Mouse (Mus musculus): ENCODE data around the gene Tmpo. TPM values are rescaled to one million over a fixed set of nuclear protein-coding genes. Genes with fewer than 3 reads are reported as not detected.

The Tmpo gene
- total RNA-seq, 2 experiments from 2014 or later = 186 to 192 TPM

DNA sequence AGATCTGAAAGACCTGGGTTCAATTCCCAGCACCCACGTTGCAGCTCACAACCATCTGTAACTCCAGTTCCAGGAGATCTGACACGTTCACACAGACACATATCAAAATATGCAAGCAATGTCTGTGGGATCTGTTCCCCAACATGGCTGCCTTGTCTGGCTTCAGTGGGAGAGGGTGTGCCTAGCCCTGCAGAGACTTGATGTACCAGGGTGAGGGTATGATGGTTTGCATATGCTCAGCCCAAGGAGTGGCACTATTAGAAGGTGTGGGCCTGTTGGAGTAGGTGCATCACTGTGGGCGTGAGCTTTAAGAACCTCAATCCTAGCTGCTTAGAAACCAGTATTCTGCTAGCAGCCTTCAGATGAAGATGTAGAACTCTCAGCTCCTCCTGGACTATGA lies 75.1 kb downstream of the Tmpo start:
- no peak for DNase-seq

DNA sequence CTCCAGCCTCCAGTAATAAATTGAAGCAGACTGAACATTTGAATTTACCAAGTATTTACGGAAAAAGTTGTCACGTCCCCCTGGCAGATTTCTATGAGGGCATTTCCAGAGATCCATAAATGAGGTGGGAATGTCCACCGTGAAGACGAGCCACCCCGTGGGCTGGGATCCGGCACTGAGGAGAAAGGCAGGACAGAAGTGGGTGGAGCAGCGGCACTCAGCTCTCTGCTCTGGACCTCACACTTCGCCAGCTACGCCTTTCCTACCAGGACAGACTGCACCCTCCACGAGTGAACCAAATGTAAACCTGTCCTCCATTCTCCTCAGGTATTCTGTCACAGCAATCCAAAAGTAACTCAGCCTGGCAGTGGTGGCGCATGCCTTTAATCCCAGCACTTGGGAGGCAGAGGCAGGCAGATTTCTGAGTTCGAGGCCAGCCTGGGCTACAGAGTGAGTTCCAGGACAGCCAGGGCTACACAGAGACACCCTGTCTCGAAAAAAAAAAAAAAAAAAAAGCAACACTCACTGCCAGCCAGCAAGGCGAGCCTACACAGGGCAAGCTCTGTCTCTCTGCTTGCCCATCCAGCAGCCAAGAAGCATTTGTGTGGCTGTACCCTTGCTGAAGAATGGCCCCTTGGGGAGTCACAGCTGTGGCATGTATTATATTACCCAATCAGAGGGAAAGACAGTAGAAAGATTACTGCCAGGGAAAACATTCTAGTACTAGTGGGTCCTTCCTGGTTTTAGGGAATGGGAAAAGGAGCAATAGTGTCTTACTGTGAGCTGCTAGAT lies 78.1 kb downstream of the Tmpo start:
- no peak for DNase-seq

DNA sequence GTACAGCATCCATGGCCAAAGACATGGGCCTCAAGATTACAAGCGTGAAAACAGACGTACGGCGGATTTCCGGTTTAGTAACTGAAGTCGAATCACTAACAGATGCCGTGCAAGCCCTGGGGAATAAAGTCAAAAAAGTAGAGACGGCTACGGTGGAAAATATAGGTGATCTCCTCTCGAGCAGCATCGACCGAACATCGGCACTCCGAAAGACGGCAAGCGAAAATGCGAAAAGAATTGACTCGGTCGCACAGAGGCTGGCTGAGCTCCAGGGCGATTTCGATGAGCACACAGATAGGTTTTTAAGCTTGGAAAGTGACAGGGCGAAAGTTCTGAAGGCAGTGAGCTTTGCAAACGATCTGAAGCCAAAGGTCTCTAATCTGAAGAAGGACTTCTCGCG lies 79.2 kb downstream of the Tmpo start:
- no peak for DNase-seq

DNA sequence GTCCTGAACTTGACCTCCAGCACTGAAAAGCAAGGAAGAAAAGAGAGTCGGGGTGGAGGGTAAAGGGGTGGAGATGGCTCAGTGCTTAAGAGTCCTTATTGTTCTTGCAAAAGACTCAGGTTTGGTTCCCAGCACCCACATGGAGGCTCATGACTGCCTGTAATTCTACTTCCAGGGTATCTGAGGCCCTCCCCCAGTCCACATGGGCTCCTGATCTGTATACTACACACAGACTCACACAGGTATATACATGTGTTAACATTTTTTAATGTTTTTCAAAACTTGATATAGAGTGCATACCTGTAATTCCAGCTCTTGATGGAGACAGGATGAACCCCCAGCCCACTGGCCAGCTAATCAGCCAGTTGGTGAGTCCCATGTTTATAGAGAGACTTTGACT lies 81.0 kb downstream of the Tmpo start:
- DNase-seq = no peak

DNA sequence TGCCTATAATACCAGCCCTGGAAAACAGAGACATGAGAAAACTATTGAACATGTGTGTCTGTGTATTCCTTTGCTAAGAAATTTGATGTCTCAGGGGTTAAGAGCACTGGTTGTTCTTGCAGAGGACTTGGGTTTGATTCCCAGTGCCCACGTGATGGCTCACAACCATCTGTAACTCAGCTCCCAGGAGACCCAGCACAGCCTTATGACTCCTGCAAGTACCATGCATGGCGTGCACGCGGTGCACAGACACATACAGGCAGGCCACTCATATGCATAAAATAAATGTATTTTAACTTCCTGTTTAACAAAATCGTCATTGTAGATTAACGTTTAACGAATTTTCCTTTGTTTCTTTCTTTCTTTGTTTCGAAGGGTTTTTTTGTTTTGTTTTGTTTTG lies 83.1 kb downstream of the Tmpo start:
- no peak for DNase-seq

Other genes with a start within 250 kb of the Tmpo start
- 10 to 100 TPM; 18.1 to 19.9 TPM for gene Apaf1, start 98.5 kb downstream of the Tmpo start, total RNA-seq (2021)
- 10 to 100 TPM; 25.2 to 25.3 TPM for gene Ikbip, start 98.4 kb downstream of the Tmpo start, total RNA-seq (2021)
- 1,000 to 10,000 TPM; 1,954 to 1,992 TPM for gene Slc25a3, start 57.3 kb downstream of the Tmpo start, total RNA-seq (2021)

Measured in heart, postnatal 4 days (tissue).